Mouse (Mus musculus) MEL (cell line): ENCODE data around the gene Lrrc29.

ENCODE experiments used
- BHLHE40 ChIP-seq: IDR thresholded peaks from 2 replicates; pipeline ENCODE4 v1.6.1; 2012; ENCODE audit warnings: low read depth, mild to moderate bottlenecking, inconsistent platforms, low read length, improper control_type of control experiment, borderline replicate concordance
- CTCF ChIP-seq, 3 experiments: IDR thresholded peaks in 2 of 3; conservative IDR thresholded peaks in 1 of 3; 2 replicates each; pipeline ENCODE4 v1.5.1; 2011 to 2012; ENCODE audit warnings: low read length in 3 of 3, low read depth in 2 of 3, mild to moderate bottlenecking in 2 of 3, improper control_type of control experiment in 1 of 3, inconsistent platforms in 1 of 3, mixed read lengths in 1 of 3, moderate library complexity in 1 of 3; ENCODE audit not compliant: control insufficient read depth in 1 of 3, insufficient read depth in 1 of 3, poor library complexity in 1 of 3, severe bottlenecking in 1 of 3
- HCFC1 ChIP-seq: IDR thresholded peaks from 2 replicates; pipeline ENCODE4 v1.6.1; 2012; ENCODE audit warnings: low read depth, mild to moderate bottlenecking, inconsistent platforms, low read length, improper control_type of control experiment, moderate library complexity
- KAT2A ChIP-seq: conservative IDR thresholded peaks from 2 replicates; pipeline ENCODE4 v1.6.1; 2012; ENCODE audit warnings: low read depth, low read length, improper control_type of control experiment, inconsistent platforms
- POLR2A ChIP-seq, 2 experiments: IDR thresholded peaks; 2 replicates each; pipeline ENCODE4 v1.6.1; 2011 to 2012; ENCODE audit warnings: low read length in 2 of 2, mild to moderate bottlenecking in 2 of 2, control low read depth in 1 of 2, improper control_type of control experiment in 1 of 2, low read depth in 1 of 2, moderate library complexity in 1 of 2; ENCODE audit not compliant: control insufficient read depth in 1 of 2, insufficient read depth in 1 of 2, poor library complexity in 1 of 2
- POLR2AphosphoS2 ChIP-seq: IDR thresholded peaks from 2 replicates; pipeline ENCODE4 v1.6.1; 2011; ENCODE audit warnings: low read length, improper control_type of control experiment
- SMC3 ChIP-seq: IDR thresholded peaks from 2 replicates; pipeline ENCODE4 v1.6.1; 2011; ENCODE audit warnings: low read depth, low read length, improper control_type of control experiment
- TAL1 ChIP-seq: IDR thresholded peaks from 2 replicates; pipeline ENCODE4 v1.6.1; 2012; ENCODE audit warnings: mild to moderate bottlenecking, inconsistent platforms, low read length, moderate library complexity, mixed read lengths

DNA sequence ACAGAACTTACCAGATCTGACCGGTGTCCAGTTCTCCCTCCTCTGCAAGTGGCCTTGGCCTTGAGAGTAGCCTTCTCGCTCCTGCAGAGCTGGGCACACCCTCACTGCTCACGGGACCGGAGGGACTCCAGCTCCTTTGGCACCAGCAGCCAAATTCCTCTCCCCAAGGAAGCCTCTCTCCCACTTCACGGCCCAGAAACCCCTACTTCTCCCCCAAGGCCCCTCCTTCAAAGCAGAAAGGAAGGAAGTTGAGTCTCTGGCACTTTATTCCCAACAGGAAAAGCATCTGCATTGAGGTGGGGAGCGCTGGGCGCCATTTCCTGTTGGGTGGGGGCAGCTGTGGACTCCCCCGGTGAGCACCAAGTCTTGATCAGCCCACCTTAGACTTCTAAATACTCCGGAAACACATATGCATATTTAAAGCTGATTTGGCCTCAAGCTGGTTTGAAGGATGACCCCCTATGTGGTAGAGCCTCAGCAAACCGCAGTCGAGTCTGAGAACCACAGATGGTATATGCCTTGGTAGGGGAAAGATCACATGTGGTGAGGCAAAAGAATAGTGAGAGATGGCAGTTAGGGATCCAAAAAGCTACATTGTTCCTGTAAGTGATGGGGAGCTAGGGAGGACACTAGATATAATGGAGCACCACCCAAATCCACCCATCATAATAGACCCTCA lies 30.0 kb downstream of the Lrrc29 start, which contains the start of gene Exoc3l:
- TF ChIP-seq POLR2AphosphoS2, result no peak
- no peak for TF ChIP-seq SMC3
- no peak for TF ChIP-seq HCFC1
- no peak for TF ChIP-seq CTCF (IDR thresholded peaks at IDR 0.05 in 2 of 3, conservative IDR thresholded peaks at IDR 0.05 in 1 of 3; ENCODE audit: control insufficient read depth in 1 of 3, insufficient read depth in 1 of 3, low read depth in 2 of 3, low read length in 3 of 3, poor library complexity in 1 of 3, severe bottlenecking in 1 of 3)
- TF ChIP-seq POLR2A (IDR thresholded peaks at IDR 0.05; ENCODE audit: control insufficient read depth in 1 of 2, insufficient read depth in 1 of 2, low read depth in 1 of 2, low read length in 2 of 2, poor library complexity in 1 of 2), result no peak
- TF ChIP-seq BHLHE40, result no peak
- TF ChIP-seq TAL1, result no peak
- TF ChIP-seq KAT2A, result no peak
